Mouse (Mus musculus) thymus, adult 2 months (tissue): Measurements from ENCODE around the gene Fam8a1. TPM values are rescaled to one million over a fixed set of nuclear protein-coding genes. Genes with fewer than 3 reads are reported as not detected.

Experiments
- DNase-seq: peaks from one replicate; pipeline ENCODE4 v3.0.0; 2021
- H3K27ac ChIP-seq: fragments of 200-500 bp; 2 replicates; pipeline ENCODE4 v1.5.1; 2012; ENCODE audit warnings: low read length, control low read depth; ENCODE audit not compliant: control insufficient read depth, insufficient read depth
- H3K27me3 ChIP-seq: fragments of 200-500 bp; 2 replicates; pipeline ENCODE4 v1.6.1; 2012; ENCODE audit warnings: mild to moderate bottlenecking, low read length, moderate library complexity, mixed read lengths; ENCODE audit not compliant: control insufficient read depth, insufficient read depth
- H3K36me3 ChIP-seq: fragments of 200-500 bp; 2 replicates; pipeline ENCODE4 v1.6.1; 2012; ENCODE audit warnings: mild to moderate bottlenecking, low read length, moderate library complexity; ENCODE audit not compliant: control insufficient read depth, insufficient read depth
- H3K4me1 ChIP-seq: fragments of 200-500 bp; replicated peaks from 2 replicates; pipeline ENCODE4 v1.6.1; 2012; ENCODE audit warnings: low read length; ENCODE audit not compliant: control insufficient read depth, insufficient read depth
- H3K4me3 ChIP-seq: fragments of 200-500 bp; 2 replicates; pipeline ENCODE4 v1.5.1; 2012; ENCODE audit warnings: mild to moderate bottlenecking, low read length, control low read depth, moderate library complexity; ENCODE audit not compliant: control insufficient read depth, insufficient read depth
- CTCF ChIP-seq: fragments of 200-500 bp; IDR thresholded peaks from 2 replicates; pipeline ENCODE4 v1.5.1; 2012; ENCODE audit warnings: mild to moderate bottlenecking, control low read depth, low read length, moderate library complexity, borderline replicate concordance; ENCODE audit not compliant: control insufficient read depth, poor library complexity, insufficient read depth; ENCODE audit errors: extremely low read depth
- POLR2A ChIP-seq: fragments of 200-500 bp; IDR thresholded peaks from 2 replicates; pipeline ENCODE4 v1.6.1; 2012; ENCODE audit warnings: mild to moderate bottlenecking, low read length, control low read depth, moderate library complexity; ENCODE audit not compliant: control insufficient read depth, poor library complexity, insufficient read depth; ENCODE audit errors: extremely low read depth
- WGBS: fragments of 180-500 bp; shearing (Covaris S2); methylation state at CpG from one replicate; pipeline ENCODE4 v1.1.7; 2018; 5-methylcytosine and 5-hydroxymethylcytosine counted together
- polyA plus RNA-seq: library from polyadenylated mRNA; depleted of rRNA; stranded (reverse); fragments of >200 nt; gene quantifications from 2 replicates; pipeline ENCODE4 v1.2.3, GENCODE M21; 2012

Fam8a1 gene
- polyA plus RNA-seq, 1 experiment = 16.0 TPM

GRCm38 (mm10) chr13:46632796-46633195, 36.5 kb upstream of the Fam8a1 start:
- H3K36me3 ChIP-seq = no peaks in the 10 kb centered on the region
- WGBS = 89% methylated on average over 4 of the region's 4 CpGs
- DNase-seq = no peak
- H3K4me3 ChIP-seq = no peak overlapping the region
- no peaks in the 10 kb centered on the region for H3K27me3 ChIP-seq
- no peak overlapping the region for H3K27ac ChIP-seq
- TF ChIP-seq POLR2A = no peak
- TF ChIP-seq CTCF = no peak
- peaks cover 3% of the 10 kb centered on the region for H3K4me1 ChIP-seq

GRCm38 (mm10) chr13:46633320-46634132, 35.8 kb upstream of the Fam8a1 start:
- Histone ChIP-seq H3K4me1 (peaks cover 3% of the 10 kb centered on the region), H3K4me3 (no peak overlapping the region), H3K27ac (no peak overlapping the region), H3K27me3 (no peaks in the 10 kb centered on the region), H3K36me3 (no peaks in the 10 kb centered on the region)
- TF ChIP-seq CTCF = no peak
- no peak for TF ChIP-seq POLR2A
- DNase-seq = no peak
- WGBS = 84% methylated on average over 18 of the region's 18 CpGs

- Histone ChIP-seq H3K27ac (no peak overlapping the region), H3K4me1 (peaks cover 3% of the 10 kb centered on the region), H3K36me3 (no peaks in the 10 kb centered on the region), H3K27me3 (no peaks in the 10 kb centered on the region), H3K4me3 (no peak overlapping the region)
- no peak for TF ChIP-seq CTCF
- no peak for TF ChIP-seq POLR2A
- WGBS = 21% methylated on average over 6 of the region's 6 CpGs
- DNase-seq = no peak
Observed at GRCm38 (mm10) chr13:46634133-46634488, 35.2 kb upstream of the Fam8a1 start.

GRCm38 (mm10) chr13:46640608-46641468, 28.5 kb upstream of the Fam8a1 start:
- TF ChIP-seq CTCF = no peak
- TF ChIP-seq POLR2A = no peak
- DNase-seq = no peak
- Histone ChIP-seq H3K4me3 (no peak overlapping the region), H3K4me1 (peaks cover 2% of the 10 kb centered on the region; the same call in 1 of the 2 replicates), H3K27ac (no peak overlapping the region), H3K27me3 (no peaks in the 10 kb centered on the region), H3K36me3 (no peaks in the 10 kb centered on the region)
- 96% methylated on average over 10 of the region's 10 CpGs for WGBS

GRCm38 (mm10) chr13:46642318-46642717, 27.0 kb upstream of the Fam8a1 start:
- 92% methylated on average over 4 of the region's 4 CpGs for WGBS
- peaks cover 2% of the 10 kb centered on the region; the same call in 1 of the 2 replicates for H3K4me1 ChIP-seq
- H3K4me3 ChIP-seq = no peak overlapping the region
- TF ChIP-seq CTCF = no peak
- TF ChIP-seq POLR2A = no peak
- H3K27ac ChIP-seq = no peak overlapping the region
- no peaks in the 10 kb centered on the region for H3K36me3 ChIP-seq
- no peaks in the 10 kb centered on the region for H3K27me3 ChIP-seq
- peak; percentile 24 for DNase-seq

GRCm38 (mm10) chr13:46644175-46644574, 25.1 kb upstream of the Fam8a1 start:
- H3K4me3 ChIP-seq = no peak overlapping the region
- no peaks in the 10 kb centered on the region for H3K36me3 ChIP-seq
- no peak for DNase-seq
- peaks cover 2% of the 10 kb centered on the region; the same call in 1 of the 2 replicates for H3K4me1 ChIP-seq
- H3K27me3 ChIP-seq = no peaks in the 10 kb centered on the region
- no peak overlapping the region for H3K27ac ChIP-seq
- TF ChIP-seq POLR2A (no peak), CTCF (no peak)
- WGBS = 83% methylated on average over 6 of the region's 6 CpGs
